Mouse (Mus musculus) heart, embryonic 16.5 days (tissue): ENCODE measurements around the gene Tmem50b. TPM values are rescaled to one million over a fixed set of nuclear protein-coding genes. Genes with fewer than 3 reads are reported as not detected.
A peak's percentile ranks its signal among the peaks of the same experiment; 100 is the strongest.

ENCODE experiments used
- ATAC-seq: fragments of 200-750 bp; cut with Nextera tagmentation; replicated peaks from 2 replicates; pipeline ENCODE4 v1.8.0; 2017; ENCODE audit warnings: moderate number of reproducible peaks; ENCODE audit not compliant: insufficient read depth, low FRiP score; ENCODE audit errors: extremely low read depth
- H3K27ac ChIP-seq: fragments of 300-500 bp; sonication (generic); 2 replicates; pipeline ENCODE4 v1.5.1; 2014; ENCODE audit warnings: mild to moderate bottlenecking, low read length, control low read depth, moderate library complexity
- H3K27me3 ChIP-seq: fragments of 300-500 bp; sonication (generic); 2 replicates; pipeline ENCODE4 v1.6.1; 2014; ENCODE audit warnings: low read length, mixed read lengths; ENCODE audit not compliant: control insufficient read depth, insufficient read depth
- H3K36me3 ChIP-seq: fragments of 300-500 bp; sonication (generic); 2 replicates; pipeline ENCODE4 v1.6.1; 2014; ENCODE audit not compliant: control insufficient read depth, insufficient read depth
- H3K4me1 ChIP-seq: fragments of 300-500 bp; sonication (generic); 2 replicates; pipeline ENCODE4 v1.6.1; 2014; ENCODE audit warnings: low read length, mixed read lengths; ENCODE audit not compliant: control insufficient read depth, insufficient read depth
- H3K4me2 ChIP-seq: fragments of 300-500 bp; sonication (generic); 2 replicates; pipeline ENCODE4 v1.6.1; 2014; ENCODE audit warnings: low read depth, mild to moderate bottlenecking, control low read depth, low read length
- H3K4me3 ChIP-seq: fragments of 300-500 bp; sonication (generic); 2 replicates; pipeline ENCODE4 v1.5.1; 2014; ENCODE audit warnings: mild to moderate bottlenecking, control low read depth, low read length
- H3K9ac ChIP-seq: fragments of 300-500 bp; sonication (generic); 2 replicates; pipeline ENCODE4 v1.6.1; 2014; ENCODE audit warnings: low read length, control low read depth
- H3K9me3 ChIP-seq: fragments of 300-500 bp; sonication (generic); replicated peaks from 2 replicates; pipeline ENCODE4 v1.6.1; 2016; ENCODE audit warnings: low read length; ENCODE audit not compliant: control insufficient read depth
- WGBS: fragments of 180-500 bp; shearing (Covaris S2); extraction: QIAGEN DNeasy Blood & Tissue Kit; methylation state at CpG from one replicate; pipeline ENCODE4 v1.1.7; 2014; 5-methylcytosine and 5-hydroxymethylcytosine counted together
- polyA plus RNA-seq: library from polyadenylated mRNA; unstranded; fragments of >200 nt; fragmentation: Nextera tagmentation; extraction: Ambion mirVana; gene quantifications from 2 replicates; pipeline ENCODE4 v1.2.1, GENCODE M21; 2015

Tmem50b gene
- polyA plus RNA-seq, 1 experiment from 2014 or later = 74.5 TPM

DNA sequence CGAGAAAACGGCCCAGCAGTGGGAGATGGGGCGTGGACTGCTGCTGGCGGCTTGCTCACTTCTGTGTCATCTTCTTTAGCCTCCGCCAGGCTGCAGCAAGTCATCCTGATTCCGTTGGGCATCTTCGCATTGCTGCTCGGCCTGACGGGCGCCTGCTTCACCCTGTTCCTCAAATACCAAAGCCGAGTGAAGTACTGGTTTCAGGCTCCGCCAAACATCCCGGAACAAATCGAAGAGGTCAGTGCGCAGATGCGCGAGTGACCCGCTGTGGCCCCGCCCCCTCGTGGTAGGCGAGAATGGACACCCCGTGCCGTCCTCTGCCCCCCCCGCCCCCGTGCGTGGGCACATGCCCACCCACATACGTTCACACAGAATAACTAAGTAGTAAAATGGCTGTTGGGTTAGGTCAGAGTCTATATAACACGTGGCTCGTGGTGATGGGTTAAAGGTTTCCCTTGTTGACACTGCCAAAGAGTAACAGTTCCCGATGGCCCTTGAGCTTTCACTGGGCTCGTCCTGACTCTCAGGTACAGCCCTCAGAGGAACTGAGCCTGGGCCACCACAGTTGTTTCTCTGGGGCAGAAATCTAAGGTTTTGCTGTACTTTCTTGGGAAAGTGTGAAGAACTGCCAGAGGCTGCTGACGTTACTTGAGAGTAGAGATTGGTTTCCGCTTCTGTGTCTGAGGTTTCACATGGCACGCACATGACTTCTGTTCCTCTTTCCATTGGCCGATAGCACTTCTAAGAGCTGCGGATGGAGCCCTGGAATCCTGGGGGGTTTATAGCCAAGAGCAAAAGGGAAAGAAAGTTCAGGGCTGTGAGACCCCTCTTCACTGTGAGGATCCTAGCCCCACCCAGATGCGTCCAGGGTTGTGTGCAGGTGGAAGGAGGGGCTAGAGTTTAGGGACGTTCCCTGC is 35.8 kb downstream of the Tmem50b start:
- no peak for ATAC-seq
- Histone ChIP-seq H3K4me3 (no peak overlapping the region), H3K9me3 (no peaks in the 10 kb centered on the region), H3K36me3 (peaks cover 70% of the 10 kb centered on the region), H3K9ac (no peak overlapping the region), H3K4me2 (no peak overlapping the region), H3K27me3 (no peaks in the 10 kb centered on the region), H3K4me1 (peaks cover 13% of the 10 kb centered on the region), H3K27ac (no peak overlapping the region)
- WGBS = 69% methylated on average over 38 of the region's 38 CpGs

DNA sequence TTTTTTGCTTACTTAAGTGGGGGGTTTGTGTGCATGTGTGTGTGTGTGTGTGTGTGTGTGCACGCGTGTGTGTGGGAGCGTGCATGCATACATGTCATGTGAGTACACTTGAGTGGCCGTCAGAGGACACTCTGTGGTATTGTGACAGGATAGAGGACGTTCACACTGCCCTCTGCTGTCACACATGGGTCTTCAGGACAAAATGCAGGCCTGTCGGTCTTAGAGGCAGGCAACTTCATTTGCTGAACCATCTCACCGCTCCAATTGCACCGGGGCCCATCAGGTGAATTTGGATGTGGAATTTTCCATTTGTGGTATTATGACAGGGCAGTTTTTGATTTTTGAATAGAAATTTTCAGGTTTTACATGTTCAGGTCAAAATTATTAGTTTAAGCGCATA is 36.5 kb downstream of the Tmem50b start:
- no peaks in the 10 kb centered on the region for H3K9me3 ChIP-seq
- WGBS = 44% methylated on average over 9 of the region's 9 CpGs
- ATAC-seq = peak; percentile 53; the same call in 1 of the 2 replicates
- peaks cover 14% of the 10 kb centered on the region for H3K4me1 ChIP-seq
- no peak overlapping the region for H3K4me3 ChIP-seq
- no peaks in the 10 kb centered on the region for H3K27me3 ChIP-seq
- peaks cover 70% of the 10 kb centered on the region for H3K36me3 ChIP-seq
- no peak overlapping the region for H3K4me2 ChIP-seq
- no peak overlapping the region for H3K27ac ChIP-seq
- no peak overlapping the region for H3K9ac ChIP-seq

DNA sequence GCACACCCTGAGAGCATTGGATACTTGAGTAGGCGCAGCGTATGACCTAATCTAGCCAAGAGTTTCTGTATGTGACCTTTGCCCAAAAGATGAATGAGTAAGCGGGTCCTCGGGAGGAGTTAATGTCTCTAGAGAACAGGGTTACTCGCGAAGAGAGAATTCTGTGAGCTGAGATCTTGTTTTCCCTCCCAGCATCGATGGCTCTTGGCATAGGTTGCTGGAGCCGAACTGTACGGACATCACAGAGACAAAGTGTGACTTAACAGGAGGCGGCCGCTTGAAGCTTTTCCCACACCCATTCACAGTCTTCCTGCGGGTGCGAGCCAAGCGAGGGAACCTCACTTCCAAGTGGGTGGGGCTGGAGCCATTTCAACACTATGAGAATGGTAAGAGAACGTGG is 39.9 kb downstream of the Tmem50b start:
- H3K27me3 ChIP-seq = no peaks in the 10 kb centered on the region
- ATAC-seq = no peak
- WGBS = 79% methylated on average over 15 of the region's 15 CpGs
- H3K9ac ChIP-seq = no peak overlapping the region
- H3K4me1 ChIP-seq = peaks cover 30% of the 10 kb centered on the region
- no peak overlapping the region for H3K4me3 ChIP-seq
- H3K4me2 ChIP-seq = no peak overlapping the region
- H3K27ac ChIP-seq = no peak overlapping the region
- H3K9me3 ChIP-seq = no peaks in the 10 kb centered on the region
- peaks cover 62% of the 10 kb centered on the region for H3K36me3 ChIP-seq

DNA sequence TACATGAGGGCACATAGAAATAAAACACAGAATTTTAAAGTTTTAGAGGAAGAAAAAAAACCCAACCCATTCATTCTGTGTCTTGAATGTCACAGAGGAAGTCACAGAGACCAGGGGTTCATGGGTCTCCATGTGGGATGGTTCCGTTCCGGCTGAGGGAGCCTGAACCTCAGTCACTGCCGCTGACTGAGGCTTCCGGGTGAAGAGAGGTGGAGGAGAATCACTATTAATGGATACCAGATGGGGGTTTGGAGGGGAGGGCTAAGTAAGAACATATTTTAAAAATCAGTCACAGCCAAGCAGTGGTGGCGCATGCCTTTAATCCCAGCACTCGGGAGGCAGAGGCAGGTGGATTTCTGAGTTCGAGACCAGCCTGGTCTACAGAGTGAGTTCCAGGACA is 40.4 kb downstream of the Tmem50b start:
- H3K36me3 ChIP-seq = peaks cover 59% of the 10 kb centered on the region
- H3K4me2 ChIP-seq = no peak overlapping the region
- 84% methylated on average over 7 of the region's 7 CpGs for WGBS
- no peaks in the 10 kb centered on the region for H3K9me3 ChIP-seq
- peaks cover 34% of the 10 kb centered on the region for H3K4me1 ChIP-seq
- no peak overlapping the region for H3K4me3 ChIP-seq
- ATAC-seq = no peak
- no peak overlapping the region for H3K27ac ChIP-seq
- no peaks in the 10 kb centered on the region for H3K27me3 ChIP-seq
- H3K9ac ChIP-seq = no peak overlapping the region

DNA sequence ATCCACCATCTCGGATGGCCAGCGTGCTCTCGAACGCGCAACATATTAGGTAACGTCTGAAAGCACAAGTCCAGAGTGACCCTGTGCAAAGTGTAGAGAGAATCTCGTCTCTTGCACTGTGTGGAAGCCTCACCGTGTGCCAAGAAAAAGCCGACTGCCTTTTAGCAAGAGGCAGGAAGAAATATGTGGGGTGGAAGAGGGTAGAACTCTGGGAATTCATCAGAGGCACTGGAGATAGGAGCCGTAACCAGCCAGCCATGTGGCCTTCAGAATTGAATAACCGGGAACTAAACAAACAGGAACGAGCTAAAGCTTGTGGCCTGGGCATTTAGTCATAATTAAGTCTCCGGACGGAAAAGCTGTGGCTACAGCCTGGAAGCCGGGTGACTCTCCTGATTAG is 40.9 kb downstream of the Tmem50b start:
- 77% methylated on average over 15 of the region's 15 CpGs for WGBS
- H3K4me3 ChIP-seq = no peak overlapping the region
- peak overlapping the region; percentile 14; the same call in 1 of the 2 replicates for H3K27ac ChIP-seq
- no peaks in the 10 kb centered on the region for H3K9me3 ChIP-seq
- peaks cover 39% of the 10 kb centered on the region for H3K4me1 ChIP-seq
- no peaks in the 10 kb centered on the region for H3K27me3 ChIP-seq
- no peak overlapping the region for H3K9ac ChIP-seq
- ATAC-seq = no peak
- H3K36me3 ChIP-seq = peaks cover 57% of the 10 kb centered on the region
- H3K4me2 ChIP-seq = no peak overlapping the region

DNA sequence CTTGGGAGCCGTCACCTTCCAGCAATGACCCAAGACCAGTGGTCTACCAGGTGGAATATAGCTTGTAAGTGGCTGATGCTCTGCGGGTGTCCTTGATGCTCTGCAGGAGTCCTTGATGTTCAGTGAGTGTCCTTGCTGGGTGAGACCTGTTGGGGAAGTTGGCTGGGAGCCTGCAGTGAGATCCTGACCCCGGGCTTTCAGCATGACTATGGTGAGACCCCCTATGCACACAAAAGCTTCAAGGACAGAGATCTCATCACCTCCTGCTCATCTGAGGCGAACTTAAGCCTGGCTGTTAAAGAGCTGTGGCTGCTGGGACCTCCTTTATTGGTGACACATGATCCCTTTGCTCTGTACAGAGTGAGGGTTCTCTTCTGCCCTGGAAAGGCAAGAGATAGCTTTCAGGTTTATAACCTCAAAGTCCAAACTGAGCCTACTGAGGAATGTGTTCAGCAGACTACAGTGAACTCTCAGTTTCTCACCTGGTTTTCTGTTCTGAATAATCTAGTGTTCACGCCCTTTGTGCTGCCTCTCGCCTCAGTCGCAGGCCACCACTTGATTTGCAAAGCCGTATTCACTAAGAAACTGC is 42.5 kb downstream of the Tmem50b start:
- WGBS = 77% methylated on average over 8 of the region's 8 CpGs
- Histone ChIP-seq H3K9me3 (no peaks in the 10 kb centered on the region), H3K27ac (peak overlapping the region; percentile 66), H3K27me3 (no peaks in the 10 kb centered on the region), H3K4me3 (no peak overlapping the region), H3K4me2 (no peak overlapping the region), H3K36me3 (peaks cover 43% of the 10 kb centered on the region), H3K9ac (no peak overlapping the region), H3K4me1 (peaks cover 47% of the 10 kb centered on the region)
- no peak for ATAC-seq

DNA sequence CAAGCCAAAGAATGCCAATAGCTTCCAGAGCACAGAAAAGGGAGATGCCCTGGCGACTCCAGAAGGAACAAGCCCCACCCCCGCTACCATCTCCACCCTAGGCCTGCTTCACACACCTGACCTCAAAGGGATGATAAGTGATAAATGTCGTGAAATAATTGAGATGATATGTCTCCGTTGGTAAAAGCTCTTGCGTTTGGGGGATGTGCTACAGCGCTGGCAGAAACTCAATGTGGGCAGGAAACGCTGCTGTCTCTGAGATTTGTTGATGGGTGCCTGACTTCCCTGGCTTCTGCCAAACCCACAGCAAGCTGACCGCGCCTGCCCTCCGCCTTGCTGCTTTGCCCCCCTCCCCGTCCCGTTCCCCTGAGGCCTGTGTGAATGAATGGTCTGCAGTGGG is 44.0 kb downstream of the Tmem50b start:
- Histone ChIP-seq H3K36me3 (peaks cover 33% of the 10 kb centered on the region), H3K27me3 (no peaks in the 10 kb centered on the region), H3K9me3 (no peaks in the 10 kb centered on the region), H3K4me2 (peak overlapping the region; percentile 49), H3K4me3 (0 out of 2 replicates have a peak overlapping the region, but pooled peaks have one; percentile 15), H3K4me1 (peaks cover 61% of the 10 kb centered on the region), H3K9ac (peak overlapping the region; percentile 59), H3K27ac (peak overlapping the region; percentile 66)
- ATAC-seq = no peak
- WGBS = 27% methylated on average over 12 of the region's 12 CpGs

DNA sequence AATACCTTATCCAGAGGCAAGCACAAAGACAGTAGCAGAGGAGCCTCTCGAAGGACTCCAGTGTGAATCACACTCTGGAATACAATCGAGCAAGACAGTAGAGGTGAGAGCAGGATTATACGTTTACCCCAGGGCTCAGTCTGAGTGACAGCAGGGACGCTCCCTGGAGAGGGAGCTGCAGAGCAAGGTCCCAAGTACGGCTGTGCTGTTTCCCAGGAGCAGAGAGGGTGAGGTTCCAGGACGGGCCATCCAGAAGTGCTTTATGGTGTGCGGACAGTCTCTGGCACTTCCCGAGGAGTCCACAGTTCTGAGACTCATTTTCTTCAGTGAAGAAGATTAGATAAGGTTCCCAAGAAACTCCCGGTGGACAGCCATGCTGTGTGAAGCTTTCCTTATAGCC is 45.5 kb downstream of the Tmem50b start:
- peak overlapping the region; percentile 70 for H3K27ac ChIP-seq
- H3K4me1 ChIP-seq = peaks cover 67% of the 10 kb centered on the region
- no peak overlapping the region for H3K4me3 ChIP-seq
- no peaks in the 10 kb centered on the region for H3K9me3 ChIP-seq
- H3K9ac ChIP-seq = peak overlapping the region; percentile 48; the same call in 1 of the 2 replicates
- no peak for ATAC-seq
- peaks cover 19% of the 10 kb centered on the region for H3K36me3 ChIP-seq
- no peak overlapping the region for H3K4me2 ChIP-seq
- WGBS = 42% methylated on average over 9 of the region's 9 CpGs
- H3K27me3 ChIP-seq = no peaks in the 10 kb centered on the region

DNA sequence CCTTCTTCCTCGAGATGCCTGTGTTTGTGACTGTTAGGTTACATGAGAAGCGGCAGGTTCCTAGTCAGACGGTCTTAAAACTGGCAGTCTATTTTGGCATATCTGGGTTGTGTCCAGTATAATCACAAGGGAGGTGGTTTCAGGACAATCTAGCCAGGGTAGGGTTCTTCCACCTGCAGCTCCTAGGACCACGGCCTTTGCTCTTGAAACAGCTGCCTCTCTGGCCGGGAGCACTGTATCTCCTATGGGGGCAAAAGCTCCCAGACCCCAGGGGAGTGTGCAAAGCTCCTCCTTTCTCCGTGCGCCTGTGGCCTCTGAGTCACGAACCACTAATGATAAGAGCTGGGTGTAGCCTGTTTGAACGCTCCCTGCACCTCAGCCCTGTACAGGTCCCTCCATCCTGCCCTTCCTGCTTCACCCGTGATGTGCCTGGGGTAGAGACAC is 46.5 kb downstream of the Tmem50b start:
- no peaks in the 10 kb centered on the region for H3K27me3 ChIP-seq
- peak overlapping the region; percentile 31; the same call in 1 of the 2 replicates for H3K4me2 ChIP-seq
- peak overlapping the region; percentile 70 for H3K27ac ChIP-seq
- H3K4me1 ChIP-seq = peaks cover 72% of the 10 kb centered on the region
- 20% methylated on average over 10 of the region's 10 CpGs for WGBS
- no peak overlapping the region for H3K4me3 ChIP-seq
- ATAC-seq = no peak
- H3K9ac ChIP-seq = 0 out of 2 replicates have a peak overlapping the region, but pooled peaks have one; percentile 48
- H3K36me3 ChIP-seq = peaks cover 16% of the 10 kb centered on the region
- H3K9me3 ChIP-seq = no peaks in the 10 kb centered on the region
